Mouse (Mus musculus) mouse trophoblast stem cell (cell line): ENCODE data around the gene Fgf11.

Experiments
- in situ Hi-C, 2 experiments: fragments of 300-500 bp; cut with MseI, MboI; formaldehyde crosslinking; loops; 2 replicates in 1 of 2; 3 replicates in 1 of 2; pipeline ENCODE4 v1.15.1; 2025

Fgf11 gene

DNA sequence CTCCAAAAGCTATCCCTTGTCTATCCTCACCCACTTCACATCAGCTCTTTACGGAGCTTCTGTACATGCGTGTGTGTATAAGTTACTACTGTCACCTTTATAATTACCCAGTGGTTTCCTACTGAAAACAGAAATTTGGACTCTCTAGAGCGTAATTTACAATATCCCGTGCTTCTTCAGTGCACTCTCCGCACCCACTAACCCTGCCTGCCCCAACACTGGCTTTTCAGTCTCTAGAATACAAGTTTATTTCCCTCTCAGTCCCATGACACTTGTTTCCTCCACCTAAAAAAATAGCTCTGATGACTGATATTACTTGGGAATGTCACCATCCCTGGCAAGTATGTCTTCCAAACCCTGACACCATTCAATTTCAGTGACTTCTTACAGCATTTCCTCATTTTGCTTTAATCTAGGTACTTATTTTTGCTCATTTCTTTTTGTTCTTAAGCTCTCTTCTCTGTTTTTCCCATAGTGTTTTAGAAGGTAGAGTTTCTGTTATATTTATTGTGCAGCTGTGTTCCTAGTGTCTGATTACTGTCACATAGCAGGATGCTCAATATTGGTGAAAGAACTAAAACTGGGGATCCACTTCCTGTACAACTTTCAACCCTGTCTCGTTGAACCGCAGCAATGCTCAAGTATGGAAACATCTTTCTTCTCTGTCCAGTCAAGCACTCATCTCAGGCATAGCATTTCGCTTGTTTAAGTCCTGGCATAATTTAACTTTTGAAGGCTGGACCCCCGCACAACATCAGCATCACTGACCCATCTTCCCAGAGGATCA lies 44.2 kb downstream of the Fgf11 start:
- in situ Hi-C loops, result no loop called here

GRCm38 (mm10) chr11:69754701-69755100 lies 47.0 kb downstream of the Fgf11 start:
- in situ Hi-C loops, result no loop called here

DNA sequence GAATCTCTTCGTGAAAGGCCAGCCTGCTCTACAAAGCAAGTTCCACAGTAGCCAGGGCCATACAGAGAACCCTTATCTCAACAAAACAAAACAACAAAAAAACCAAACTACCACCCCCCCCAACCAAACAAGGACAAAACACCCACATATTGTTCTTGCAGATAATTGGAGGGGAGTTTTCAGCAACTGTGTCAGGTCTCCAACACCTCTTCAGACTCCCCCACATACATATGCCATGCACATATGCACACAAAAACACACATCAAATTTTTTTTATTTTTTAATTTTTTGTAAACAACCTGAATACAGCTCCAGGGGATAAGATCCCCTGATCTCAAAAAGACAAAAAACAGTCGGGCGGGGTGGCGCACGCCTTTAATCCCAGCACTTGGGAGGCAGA lies 47.4 kb downstream of the Fgf11 start:
- in situ Hi-C loops, result no loop called here

GRCm38 (mm10) chr11:69752686-69753085 lies 49.0 kb downstream of the Fgf11 start:
- in situ Hi-C loops, result no loop called here

GRCm38 (mm10) chr11:69751635-69752034 lies 50.0 kb downstream of the Fgf11 start:
- in situ Hi-C loops, result no loop called here
